Mouse (Mus musculus) neutrophil, adult 59 days (primary cell): ENCODE data around the gene Wnt4. TPM values are rescaled to one million over a fixed set of nuclear protein-coding genes. Genes with fewer than 3 reads are reported as not detected.

Experiments used
- total RNA-seq, 2 experiments: library from RNA; stranded (reverse); gene quantifications; 1 replicate in 1 of 2; 2 replicates in 1 of 2; pipeline ENCODE4 v1.2.4; 2023

Gene Wnt4
- total RNA-seq, result under 1 TPM in 1 of 2 experiments, not detected in 1; 0.09 TPM

GRCm38 (mm10) chr4:137277166-137277513, at the start of gene Wnt4:
Wnt4 (plus strand) TSS chr4:137277489.

Other genes with a start within 250 kb of the Wnt4 start
- gene Zbtb40, start 228.7 kb upstream of the Wnt4 start, total RNA-seq, result 1 to 10 TPM; 7.4 to 8.6 TPM
- 100 to 1,000 TPM; 493 to 554 TPM for gene Cdc42, start 80.2 kb downstream of the Wnt4 start, total RNA-seq
- not detected for gene Cela3a, start 132.3 kb downstream of the Wnt4 start, total RNA-seq
- gene Cela3b, start 153.1 kb downstream of the Wnt4 start, total RNA-seq, result not detected
- gene 1700013G24Rik, start 175.8 kb downstream of the Wnt4 start, total RNA-seq, result not detected
- gene Hspg2, start 191.3 kb downstream of the Wnt4 start, total RNA-seq, result under 1 TPM; 0.40 to 0.44 TPM